ENCODE assay signal across 7 mouse cellular contexts in the genomic region with DNA sequence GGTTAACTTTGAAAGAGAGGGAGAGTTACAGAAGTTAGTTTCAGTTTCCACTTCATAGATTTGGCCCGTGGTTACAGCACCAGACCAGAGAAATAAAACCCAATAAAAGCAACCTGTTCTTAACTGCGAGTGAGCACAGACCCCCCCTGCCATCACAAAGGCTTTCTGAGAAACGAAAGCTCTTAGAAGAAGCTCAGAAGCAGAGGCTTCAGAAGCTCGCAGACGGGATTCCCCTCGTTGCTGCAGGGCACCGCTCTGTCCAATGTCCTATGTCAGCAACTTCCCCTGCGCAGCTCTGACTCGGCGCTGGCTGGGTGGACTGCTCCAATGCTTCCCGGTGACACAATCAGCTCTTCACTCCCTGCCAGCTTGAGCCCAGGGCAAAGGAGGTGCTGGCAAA. TPM values are rescaled to one million over a fixed set of nuclear protein-coding genes. Genes with fewer than 3 reads are reported as not detected.
DNase-seq lines count a peak whose midpoint lies in the region; ATAC-seq and TF ChIP-seq lines count a peak whose summit lies in the region.

No protein-coding gene starts in this region.

- H3K27ac ChIP-seq in lung, embryonic 15.5 days: no peak overlapping the region
- H3K27ac ChIP-seq in midbrain, embryonic 11.5 days (ENCODE audit: low read depth, low read length): no peak overlapping the region

- H3K4me2 ChIP-seq in lung, embryonic 15.5 days: peak overlapping the region; percentile 42
- no peak overlapping the region for H3K4me2 ChIP-seq in midbrain, embryonic 11.5 days

- ATAC-seq in G1E (ENCODE audit: extremely low read depth, insufficient number of reproducible peaks, low FRiP score, poor library complexity, severe bottlenecking): peak; percentile 51
- peak; percentile 77 for ATAC-seq in inflammation-experienced regulatory T-cells, adult 6 months
- no peak for ATAC-seq in lung, embryonic 15.5 days (ENCODE audit: borderline replicate concordance, extremely low read depth, low FRiP score, low TSS enrichment)
- ATAC-seq in midbrain, embryonic 11.5 days (ENCODE audit: low FRiP score): no peak

- no peaks in the 10 kb centered on the region for H3K9me3 ChIP-seq in G1E (replicated peaks)
- H3K9me3 ChIP-seq in erythroblast, embryonic 14.5 days (ENCODE audit: control insufficient read depth, low read length): no peaks in the 10 kb centered on the region
- H3K9me3 ChIP-seq in lung, embryonic 15.5 days: no peaks in the 10 kb centered on the region
- H3K9me3 ChIP-seq in midbrain, embryonic 11.5 days (ENCODE audit: control insufficient read depth, low read length): no peaks in the 10 kb centered on the region

- no peak for TF ChIP-seq CTCF in G1E (IDR thresholded peaks at IDR 0.05; ENCODE audit: low read depth, low read length)

- no peak overlapping the region for H3K9ac ChIP-seq in lung, embryonic 15.5 days
- no peak overlapping the region for H3K9ac ChIP-seq in midbrain, embryonic 11.5 days (ENCODE audit: low read length)

- peak; percentile 63 to 66 for DNase-seq in B cell, adult 2 months
- DNase-seq in G1E (ENCODE audit: low spot score): peak; percentile 30
- DNase-seq in splenic B cell, adult 2 months (ENCODE audit: low read depth, low spot score): peak; percentile 72
- DNase-seq in midbrain, embryonic 11.5 days (ENCODE audit: low spot score, missing footprints): no peak

- peaks cover 27% of the 10 kb centered on the region for H3K4me1 ChIP-seq in G1E (ENCODE audit: insufficient read depth, low read depth, low read length)
- peaks cover 13% of the 10 kb centered on the region for H3K4me1 ChIP-seq in erythroblast, embryonic 14.5 days (ENCODE audit: control insufficient read depth)
- peaks cover 4% of the 10 kb centered on the region; the same call in 1 of the 2 replicates for H3K4me1 ChIP-seq in lung, embryonic 15.5 days
- H3K4me1 ChIP-seq in midbrain, embryonic 11.5 days (ENCODE audit: control insufficient read depth, insufficient read depth, low read length): no peaks in the 10 kb centered on the region; the same call in 1 of the 2 replicates

- peaks cover 21% of the 10 kb centered on the region for H3K27me3 ChIP-seq in G1E (ENCODE audit: insufficient read depth, low read length)
- peaks cover 2% of the 10 kb centered on the region for H3K27me3 ChIP-seq in erythroblast, embryonic 14.5 days (ENCODE audit: control insufficient read depth)
- H3K27me3 ChIP-seq in lung, embryonic 15.5 days: no peaks in the 10 kb centered on the region
- H3K27me3 ChIP-seq in splenic B cell, adult 2 months (ENCODE audit: control insufficient read depth, insufficient read depth, low read length, poor library complexity, severe bottlenecking): no peaks in the 10 kb centered on the region; the same call in 1 of the 2 replicates
- no peaks in the 10 kb centered on the region for H3K27me3 ChIP-seq in midbrain, embryonic 11.5 days (ENCODE audit: control insufficient read depth, insufficient read depth, low read length)

- no peaks in the 10 kb centered on the region for H3K36me3 ChIP-seq in G1E (replicated peaks)
- no peaks in the 10 kb centered on the region for H3K36me3 ChIP-seq in erythroblast, embryonic 14.5 days (ENCODE audit: control insufficient read depth)
- no peaks in the 10 kb centered on the region for H3K36me3 ChIP-seq in lung, embryonic 15.5 days
- H3K36me3 ChIP-seq in splenic B cell, adult 2 months (ENCODE audit: control insufficient read depth, insufficient read depth, low read length, poor library complexity, severe bottlenecking): no peaks in the 10 kb centered on the region
- H3K36me3 ChIP-seq in midbrain, embryonic 11.5 days (ENCODE audit: control insufficient read depth, insufficient read depth, low read length): no peaks in the 10 kb centered on the region

- H3K4me3 ChIP-seq in G1E (ENCODE audit: low read depth, low read length): peak overlapping the region; percentile 68
- peak overlapping the region; percentile 43 for H3K4me3 ChIP-seq in erythroblast, embryonic 14.5 days (replicated peaks)
- peak overlapping the region; percentile 35 for H3K4me3 ChIP-seq in lung, embryonic 15.5 days
- H3K4me3 ChIP-seq in midbrain, embryonic 11.5 days (ENCODE audit: low read depth, low read length): no peak overlapping the region

- 44% methylated on average over 11 of the region's 11 CpGs for WGBS in lung, embryonic 15.5 days
- WGBS in midbrain, embryonic 11.5 days: 70% methylated on average over 11 of the region's 11 CpGs

RNA-seq across cellular contexts. Expression of a gene that starts 4.8 kb away (rescaled TPM):
- total RNA-seq in G1E (2014; fragmentation: Nextera tagmentation) (not detected in 2 replicates), G1E (2017) (0.05 and 0.35 TPM in 2 replicates)
- polyA plus RNA-seq in G1E (2012): not detected in 2 replicates
- not detected in 2 replicates for polyA plus RNA-seq in erythroblast, embryonic 14.5 days (2012)
- 10 to 100 TPM; 18.3 to 32.3 (median 19.9) TPM for polyA plus RNA-seq in inflammation-experienced regulatory T-cells, adult 6 months (2017; shearing (Covaris generic))
- 0.59 and 3.5 TPM in 2 replicates for polyA plus RNA-seq in lung, embryonic 15.5 days (2015; fragmentation: Nextera tagmentation; extraction: Ambion mirVana)
- polyA plus RNA-seq in midbrain, embryonic 11.5 days (2014; fragmentation: Nextera tagmentation; extraction: Ambion mirVana): 0.33 and 0.54 TPM in 2 replicates

RNA-seq across cellular contexts. Expression of a gene that starts 21.9 kb away (rescaled TPM):
- total RNA-seq in G1E (2014; fragmentation: Nextera tagmentation) (not detected in 2 replicates), G1E (2017) (0.22 TPM in 1 of 2 replicates, not detected in the other)
- polyA plus RNA-seq in G1E (2012): not detected in 2 replicates
- polyA plus RNA-seq in erythroblast, embryonic 14.5 days (2012): not detected in 2 replicates
- 10 to 100 TPM in 2 of 3 experiments, 1 to 10 TPM in 1; 8.3 to 26.9 (median 19.1) TPM for polyA plus RNA-seq in inflammation-experienced regulatory T-cells, adult 6 months (2017; shearing (Covaris generic))
- 4.8 and 9.5 TPM in 2 replicates for polyA plus RNA-seq in lung, embryonic 15.5 days (2015; fragmentation: Nextera tagmentation; extraction: Ambion mirVana)
- 0.78 and 2.5 TPM in 2 replicates for polyA plus RNA-seq in midbrain, embryonic 11.5 days (2014; fragmentation: Nextera tagmentation; extraction: Ambion mirVana)

RNA-seq across cellular contexts. Expression of a gene that starts 25.6 kb away (rescaled TPM):
- total RNA-seq in G1E (2014; fragmentation: Nextera tagmentation): not detected in 2 replicates
- 0.06 TPM in 1 of 2 replicates, not detected in the other for total RNA-seq in G1E (2017)
- not detected in 2 replicates for polyA plus RNA-seq in G1E (2012)
- not detected in 2 replicates for polyA plus RNA-seq in erythroblast, embryonic 14.5 days (2012)
- polyA plus RNA-seq in inflammation-experienced regulatory T-cells, adult 6 months (2017; shearing (Covaris generic)): under 1 TPM in 1 of 3 experiments, not detected in 2; 0.99 TPM
- polyA plus RNA-seq in lung, embryonic 15.5 days (2015; fragmentation: Nextera tagmentation; extraction: Ambion mirVana): not detected in 2 replicates
- not detected in 2 replicates for polyA plus RNA-seq in midbrain, embryonic 11.5 days (2014; fragmentation: Nextera tagmentation; extraction: Ambion mirVana)

RNA-seq across cellular contexts. Expression of a gene that starts 43.2 kb away (rescaled TPM):
- total RNA-seq in G1E (2014; fragmentation: Nextera tagmentation) (76.9 and 85.3 TPM in 2 replicates), G1E (2017) (66.0 and 76.9 TPM in 2 replicates)
- 62.6 and 83.4 TPM in 2 replicates for polyA plus RNA-seq in G1E (2012)
- polyA plus RNA-seq in erythroblast, embryonic 14.5 days (2012): 0.13 and 0.55 TPM in 2 replicates
- 10 to 100 TPM; 30.5 to 59.4 (median 50.2) TPM for polyA plus RNA-seq in inflammation-experienced regulatory T-cells, adult 6 months (2017; shearing (Covaris generic))
- 32.6 and 35.4 TPM in 2 replicates for polyA plus RNA-seq in lung, embryonic 15.5 days (2015; fragmentation: Nextera tagmentation; extraction: Ambion mirVana)
- 40.4 and 40.9 TPM in 2 replicates for polyA plus RNA-seq in midbrain, embryonic 11.5 days (2014; fragmentation: Nextera tagmentation; extraction: Ambion mirVana)

Comparison
In these comparisons a context has a peak if more than half of its experiments do, and no peak if none do; other contexts are left out.
1. ATAC-seq: peak in G1E (single experiment) and inflammation-experienced regulatory T-cells, adult 6 months (single experiment); none in lung, embryonic 15.5 days (single experiment) and midbrain, embryonic 11.5 days (single experiment).